Mouse (Mus musculus): Measurements from ENCODE around the gene Gm18336. TPM values are rescaled to one million over a fixed set of nuclear protein-coding genes. Genes with fewer than 3 reads are reported as not detected.

Gm18336 gene
- not detected for polyA plus RNA-seq (2014; fragmentation: Illumina TruSeq; extraction: RNeasy Lipid Tissue Mini Kit (QIAGEN cat#74804); ENCODE audit: low replicate concordance)

GRCm38 (mm10) chrX:73398636-73399035 lies at the start of gene Gm18336:
Gm18336 (minus strand) TSS chrX:73398736.

GRCm38 (mm10) chrX:73435252-73435651 lies 36.7 kb upstream of the Gm18336 start, which contains the start of gene Trex2:
Trex2 (minus strand) TSS chrX:73435344.

GRCm38 (mm10) chrX:73410880-73411517 lies 12.5 kb upstream of the Gm18336 start, which contains the start of gene Zfp92:
Zfp92 (plus strand) TSS chrX:73411096.

Other genes starting within 250 kb of the Gm18336 start
- gene Xlr5b, start 249.9 kb downstream of the Gm18336 start, polyA plus RNA-seq (2014; fragmentation: Illumina TruSeq; extraction: RNeasy Lipid Tissue Mini Kit (QIAGEN cat#74804); ENCODE audit: low replicate concordance): not detected
- gene DXBay18, start 249.3 kb downstream of the Gm18336 start, polyA plus RNA-seq (2014; fragmentation: Illumina TruSeq; extraction: RNeasy Lipid Tissue Mini Kit (QIAGEN cat#74804); ENCODE audit: low replicate concordance): not detected
- gene Spin2d, start 221.7 kb downstream of the Gm18336 start, polyA plus RNA-seq (2014; fragmentation: Illumina TruSeq; extraction: RNeasy Lipid Tissue Mini Kit (QIAGEN cat#74804); ENCODE audit: low replicate concordance): not detected
- gene Xlr3b, start 206.5 kb downstream of the Gm18336 start, polyA plus RNA-seq (2014; fragmentation: Illumina TruSeq; extraction: RNeasy Lipid Tissue Mini Kit (QIAGEN cat#74804); ENCODE audit: low replicate concordance): 7.8 TPM
- gene Xlr4b, start 184.4 kb downstream of the Gm18336 start, polyA plus RNA-seq (2014; fragmentation: Illumina TruSeq; extraction: RNeasy Lipid Tissue Mini Kit (QIAGEN cat#74804); ENCODE audit: low replicate concordance): 25.4 TPM
- gene F8a, start 170.4 kb downstream of the Gm18336 start, polyA plus RNA-seq (2014; fragmentation: Illumina TruSeq; extraction: RNeasy Lipid Tissue Mini Kit (QIAGEN cat#74804); ENCODE audit: low replicate concordance): 9.3 TPM
- gene Xlr4c, start 155.6 kb downstream of the Gm18336 start, polyA plus RNA-seq (2014; fragmentation: Illumina TruSeq; extraction: RNeasy Lipid Tissue Mini Kit (QIAGEN cat#74804); ENCODE audit: low replicate concordance): 6.4 TPM
- not detected for gene Xlr3c, start 133.3 kb downstream of the Gm18336 start, polyA plus RNA-seq (2014; fragmentation: Illumina TruSeq; extraction: RNeasy Lipid Tissue Mini Kit (QIAGEN cat#74804); ENCODE audit: low replicate concordance)
- gene Xlr5a, start 105.8 kb downstream of the Gm18336 start, polyA plus RNA-seq (2014; fragmentation: Illumina TruSeq; extraction: RNeasy Lipid Tissue Mini Kit (QIAGEN cat#74804); ENCODE audit: low replicate concordance): not detected
- gene Xlr5c, start 105.8 kb downstream of the Gm18336 start, polyA plus RNA-seq (2014; fragmentation: Illumina TruSeq; extraction: RNeasy Lipid Tissue Mini Kit (QIAGEN cat#74804); ENCODE audit: low replicate concordance): 0.48 TPM
- gene Gm45015, start 61.9 kb downstream of the Gm18336 start, polyA plus RNA-seq (2014; fragmentation: Illumina TruSeq; extraction: RNeasy Lipid Tissue Mini Kit (QIAGEN cat#74804); ENCODE audit: low replicate concordance): not detected
- gene Zfp275, start 56.1 kb downstream of the Gm18336 start, polyA plus RNA-seq (2014; fragmentation: Illumina TruSeq; extraction: RNeasy Lipid Tissue Mini Kit (QIAGEN cat#74804); ENCODE audit: low replicate concordance): 6.1 TPM
- 1.2 TPM for gene Zfp92, start 12.4 kb upstream of the Gm18336 start, polyA plus RNA-seq (2014; fragmentation: Illumina TruSeq; extraction: RNeasy Lipid Tissue Mini Kit (QIAGEN cat#74804); ENCODE audit: low replicate concordance)
- not detected for gene Trex2, start 36.6 kb upstream of the Gm18336 start, polyA plus RNA-seq (2014; fragmentation: Illumina TruSeq; extraction: RNeasy Lipid Tissue Mini Kit (QIAGEN cat#74804); ENCODE audit: low replicate concordance)
- gene Haus7, start 60.3 kb upstream of the Gm18336 start, polyA plus RNA-seq (2014; fragmentation: Illumina TruSeq; extraction: RNeasy Lipid Tissue Mini Kit (QIAGEN cat#74804); ENCODE audit: low replicate concordance): 2.8 TPM
- gene Bgn, start 84.9 kb upstream of the Gm18336 start, polyA plus RNA-seq (2014; fragmentation: Illumina TruSeq; extraction: RNeasy Lipid Tissue Mini Kit (QIAGEN cat#74804); ENCODE audit: low replicate concordance): 47.9 TPM
- gene Atp2b3, start 104.3 kb upstream of the Gm18336 start, polyA plus RNA-seq (2014; fragmentation: Illumina TruSeq; extraction: RNeasy Lipid Tissue Mini Kit (QIAGEN cat#74804); ENCODE audit: low replicate concordance): not detected
- gene Dusp9, start 240.7 kb upstream of the Gm18336 start, polyA plus RNA-seq (2014; fragmentation: Illumina TruSeq; extraction: RNeasy Lipid Tissue Mini Kit (QIAGEN cat#74804); ENCODE audit: low replicate concordance): not detected